Mouse (Mus musculus): ENCODE measurements around the gene Arhgap10.

- TF ChIP-seq CTCF (IDR thresholded peaks at IDR 0.05; ENCODE audit: low read depth) = no peak
- no peak for TF ChIP-seq EP300 (IDR thresholded peaks at IDR 0.05; ENCODE audit: low read depth)
Measured at GRCm38 (mm10) chr8:77282605-77283236, 235.0 kb downstream of the Arhgap10 start.

Measured in liver, postnatal 0 days (tissue).